Mouse (Mus musculus): ENCODE results near the gene Abcg4. TPM values are rescaled to one million over a fixed set of nuclear protein-coding genes. Genes with fewer than 3 reads are reported as not detected.
A peak's percentile ranks its signal among the peaks of the same experiment; 100 is the strongest.

The Abcg4 gene
- total and polyA plus RNA-seq, 3 experiments = 4.1 to 17.1 TPM; not detected in 1

DNA sequence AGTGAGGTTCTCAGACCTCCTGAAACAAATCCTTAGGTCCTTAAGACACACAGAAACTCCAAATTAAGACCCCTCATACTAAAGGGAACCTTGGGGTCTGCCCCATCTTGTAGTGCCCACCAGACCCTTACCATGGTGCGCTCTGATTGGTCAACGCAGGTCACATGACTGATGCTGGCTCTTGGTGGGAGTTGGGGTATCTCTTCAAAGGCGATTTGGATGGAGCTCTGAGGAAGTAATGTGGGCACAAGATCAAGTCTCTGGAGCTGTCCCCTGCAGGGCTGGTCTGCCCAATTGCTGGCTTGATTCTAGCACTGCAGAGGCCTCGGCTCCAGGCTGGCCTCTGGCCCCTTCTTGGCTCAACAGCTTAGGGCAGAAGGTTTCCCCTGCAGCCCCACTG is 29.0 kb upstream of the Abcg4 start:
- Histone ChIP-seq H3K9me3 (replicated peaks; ENCODE audit: insufficient read depth, low read length) (no peaks in the 10 kb centered on the region), H3K4me3 (ENCODE audit: control insufficient read depth in 1 of 2, insufficient read depth in 1 of 2, low read depth in 2 of 2, low read length in 2 of 2) (no peak overlapping the region), H3K27ac (ENCODE audit: control insufficient read depth, low read depth, low read length) (no peak overlapping the region), H3K79me2 (ENCODE audit: control insufficient read depth, insufficient read depth, low read length, poor library complexity) (peaks cover 9% of the 10 kb centered on the region; the same call in 1 of the 2 replicates), H3K4me1 (ENCODE audit: control insufficient read depth in 1 of 2, insufficient read depth in 2 of 2, low read length in 2 of 2) (peaks cover 8 to 12% of the 10 kb centered on the region in 2 experiments), H3K9ac (ENCODE audit: control insufficient read depth, low read depth, low read length, poor library complexity, severe bottlenecking) (no peak overlapping the region), H3K27me3 (ENCODE audit: control insufficient read depth in 1 of 2, insufficient read depth in 2 of 2, low read length in 2 of 2) (no peaks in the 10 kb centered on the region), H3K36me3 (ENCODE audit: control insufficient read depth in 1 of 2, insufficient read depth in 2 of 2, low read length in 2 of 2) (peaks cover 0 to 10% of the 10 kb centered on the region in 2 experiments; a peak in 2 of 4 replicates)
- no peak for TF ChIP-seq MYB (IDR thresholded peaks at IDR 0.05; ENCODE audit: low read depth, low read length)
- TF ChIP-seq USF1 (IDR thresholded peaks at IDR 0.05; ENCODE audit: low read depth, low read length) = peak; percentile 73
- no peak for TF ChIP-seq UBTF (IDR thresholded peaks at IDR 0.05; ENCODE audit: borderline replicate concordance, insufficient read depth, low read depth, low read length)
- no peak for DNase-seq (ENCODE audit: low read depth, low spot score)

GRCm38 (mm10) chr9:44314910-44315309 is 26.5 kb upstream of the Abcg4 start:
- H3K79me2 ChIP-seq (ENCODE audit: control insufficient read depth, insufficient read depth, low read length, poor library complexity) = peaks cover 8% of the 10 kb centered on the region; the same call in 1 of the 2 replicates
- no peak for DNase-seq (ENCODE audit: low read depth, low spot score)
- TF ChIP-seq ZC3H11A (IDR thresholded peaks at IDR 0.05; ENCODE audit: low read depth, low read length) (no peak), ETS1 (IDR thresholded peaks at IDR 0.05; ENCODE audit: low read depth, low read length) (no peak), EP300 (IDR thresholded peaks at IDR 0.05; ENCODE audit: low read depth in 1 of 2, low read length in 2 of 2) (no peak), TAL1 (IDR thresholded peaks at IDR 0.05; ENCODE audit: low read length) (no peak), BHLHE40 (IDR thresholded peaks at IDR 0.05; ENCODE audit: borderline replicate concordance, low read depth, low read length) (no peak), ZKSCAN1 (IDR thresholded peaks at IDR 0.05; ENCODE audit: low read depth, low read length) (no peak), SMC3 (IDR thresholded peaks at IDR 0.05; ENCODE audit: low read depth, low read length) (no peak), GATA1 (IDR thresholded peaks at IDR 0.05; ENCODE audit: low read depth, low read length) (no peak), MXI1 (IDR thresholded peaks at IDR 0.05; ENCODE audit: low read depth, low read length) (no peak), SIN3A (IDR thresholded peaks at IDR 0.05; ENCODE audit: low read length) (no peak)
- no peaks in the 10 kb centered on the region for H3K9me3 ChIP-seq (replicated peaks; ENCODE audit: insufficient read depth, low read length)
- H3K9ac ChIP-seq (ENCODE audit: control insufficient read depth, low read depth, low read length, poor library complexity, severe bottlenecking) = no peak overlapping the region
- no peaks in the 10 kb centered on the region for H3K27me3 ChIP-seq (ENCODE audit: control insufficient read depth in 1 of 2, insufficient read depth in 2 of 2, low read length in 2 of 2)
- H3K36me3 ChIP-seq (ENCODE audit: control insufficient read depth in 1 of 2, insufficient read depth in 2 of 2, low read length in 2 of 2) = peaks cover 0 to 4% of the 10 kb centered on the region in 2 experiments; a peak in 1 of 4 replicates
- no peak overlapping the region for H3K4me3 ChIP-seq (ENCODE audit: control insufficient read depth in 1 of 2, insufficient read depth in 1 of 2, low read depth in 2 of 2, low read length in 2 of 2)
- peaks cover 3 to 9% of the 10 kb centered on the region in 2 experiments for H3K4me1 ChIP-seq (ENCODE audit: control insufficient read depth in 1 of 2, insufficient read depth in 2 of 2, low read length in 2 of 2)
- no peak overlapping the region for H3K27ac ChIP-seq (ENCODE audit: control insufficient read depth, low read depth, low read length)

- peaks cover 0 to 4% of the 10 kb centered on the region in 2 experiments; a peak in 1 of 4 replicates for H3K36me3 ChIP-seq (ENCODE audit: control insufficient read depth in 1 of 2, insufficient read depth in 2 of 2, low read length in 2 of 2)
- peaks cover under 1% of the 10 kb centered on the region; the same call in 1 of the 2 replicates for H3K79me2 ChIP-seq (ENCODE audit: control insufficient read depth, insufficient read depth, low read length, poor library complexity)
- H3K9ac ChIP-seq (ENCODE audit: control insufficient read depth, low read depth, low read length, poor library complexity, severe bottlenecking) = no peak overlapping the region
- H3K4me1 ChIP-seq (ENCODE audit: control insufficient read depth in 1 of 2, insufficient read depth in 2 of 2, low read length in 2 of 2) = peaks cover 3 to 9% of the 10 kb centered on the region in 2 experiments
- TF ChIP-seq TBP (IDR thresholded peaks at IDR 0.05; ENCODE audit: low read depth, low read length) (no peak), SIN3A (IDR thresholded peaks at IDR 0.05; ENCODE audit: low read length) (no peak), POLR2AphosphoS2 (IDR thresholded peaks at IDR 0.05; ENCODE audit: low read length) (no peak), ETS1 (IDR thresholded peaks at IDR 0.05; ENCODE audit: low read depth, low read length) (no peak), MYC (IDR thresholded peaks at IDR 0.05; ENCODE audit: low read depth, low read length) (no peak), KAT2A (conservative IDR thresholded peaks at IDR 0.05; ENCODE audit: low read depth, low read length) (no peak)
- no peak overlapping the region for H3K27ac ChIP-seq (ENCODE audit: control insufficient read depth, low read depth, low read length)
- no peak for DNase-seq (ENCODE audit: low read depth, low spot score)
- no peaks in the 10 kb centered on the region for H3K9me3 ChIP-seq (replicated peaks; ENCODE audit: insufficient read depth, low read length)
- H3K27me3 ChIP-seq (ENCODE audit: control insufficient read depth in 1 of 2, insufficient read depth in 2 of 2, low read length in 2 of 2) = no peaks in the 10 kb centered on the region
- no peak overlapping the region for H3K4me3 ChIP-seq (ENCODE audit: control insufficient read depth in 1 of 2, insufficient read depth in 1 of 2, low read depth in 2 of 2, low read length in 2 of 2)
These were observed 25.8 kb upstream of the Abcg4 start for GRCm38 (mm10) chr9:44314257-44314547.

Data from MEL (cell line).